Comparison of ENCODE assay signal across 12 mouse cellular contexts in genomic region chr15:52438403-52438802, GRCm38 (mm10).
"Had no signal": no experiment of that assay in that cellular context is flagged by ENCODE, and none has a peak within 500 bp of the region (broad histone marks: within the 10 kb centered on the region; RNA-seq: fewer than 3 reads in every experiment).

No protein-coding gene starts in this region.

- H3K4me3 ChIP-seq: liver, embryonic 13.5 days had no signal

- DNase-seq: kidney, adult 2 months; kidney, postnatal 25 days; liver, embryonic 13.5 days; lung, adult 2 months; lung, postnatal 14 days; lung, postnatal 4 days; midbrain, embryonic 14.5 days; thymus, postnatal 25 days had no signal

- H3K27ac ChIP-seq: hindbrain, postnatal 0 days; kidney, postnatal 0 days; liver, embryonic 13.5 days; stomach, postnatal 0 days had no signal

- ATAC-seq: hindbrain, postnatal 0 days; intestine, postnatal 0 days had no signal
